Mouse (Mus musculus) forelimb bud, embryonic 11.5 days (tissue): ENCODE results near the gene Abhd14b.
A peak's percentile ranks its signal among the peaks of the same experiment; 100 is the strongest.

Experiments
- DNase-seq: peaks from one replicate; pipeline ENCODE4 v3.0.0-alpha.2; 2012; ENCODE audit warnings: low read depth, low spot score

The Abhd14b gene

DNA sequence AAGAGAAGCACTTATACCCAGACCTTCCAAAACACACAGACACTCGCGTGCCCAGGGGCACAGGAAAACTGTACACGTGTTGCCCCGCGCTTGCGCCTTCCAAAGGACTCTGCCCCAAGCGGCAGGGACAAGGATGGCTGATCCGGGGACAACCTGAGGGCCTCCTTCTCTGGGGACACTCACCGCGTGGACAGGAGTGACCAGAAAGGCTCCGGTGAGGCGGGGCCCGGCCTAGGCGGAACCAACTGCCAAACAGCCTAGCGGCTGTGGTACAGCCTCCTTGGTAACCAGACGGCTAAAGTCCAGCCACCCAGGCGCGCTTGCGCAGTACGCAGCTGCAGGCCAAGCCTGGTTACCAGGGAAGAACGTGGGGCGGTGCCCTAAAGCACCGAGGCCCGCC lies at the start of gene Abhd14b, which contains the start of gene Abhd14a:
Gene Abhd14b, plus strand, starts transcription at position 112 of the 400 bp plus-strand sequence.
Gene Abhd14a, minus strand, starts transcription at position 331 of the 400 bp plus-strand sequence.
- peak; percentile 91 for DNase-seq

DNA sequence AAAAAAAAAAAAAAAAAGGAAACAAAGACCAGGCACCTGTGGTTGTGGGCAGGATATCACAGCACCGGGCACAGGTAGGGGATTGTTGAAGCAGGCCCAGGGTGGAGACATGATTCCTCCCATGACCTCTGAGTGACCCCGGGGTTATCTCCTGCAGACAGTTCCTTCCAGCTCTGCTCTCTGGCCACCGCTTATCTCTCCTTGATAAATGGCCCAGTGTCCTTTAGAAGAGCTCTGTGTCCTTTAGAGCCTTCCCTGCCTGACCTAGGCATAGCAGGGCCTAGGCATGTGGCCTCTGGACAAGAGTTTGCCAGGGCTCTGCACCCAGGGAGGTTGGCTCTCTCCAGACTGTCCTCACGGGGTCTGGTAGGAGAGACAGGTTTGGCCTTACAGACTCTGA lies 49.5 kb upstream of the Abhd14b start:
- DNase-seq: no peak

GRCm38 (mm10) chr9:106398667-106399311 lies 48.5 kb upstream of the Abhd14b start:
- DNase-seq: no peak

GRCm38 (mm10) chr9:106399808-106400207 lies 47.5 kb upstream of the Abhd14b start:
- no peak for DNase-seq

DNA sequence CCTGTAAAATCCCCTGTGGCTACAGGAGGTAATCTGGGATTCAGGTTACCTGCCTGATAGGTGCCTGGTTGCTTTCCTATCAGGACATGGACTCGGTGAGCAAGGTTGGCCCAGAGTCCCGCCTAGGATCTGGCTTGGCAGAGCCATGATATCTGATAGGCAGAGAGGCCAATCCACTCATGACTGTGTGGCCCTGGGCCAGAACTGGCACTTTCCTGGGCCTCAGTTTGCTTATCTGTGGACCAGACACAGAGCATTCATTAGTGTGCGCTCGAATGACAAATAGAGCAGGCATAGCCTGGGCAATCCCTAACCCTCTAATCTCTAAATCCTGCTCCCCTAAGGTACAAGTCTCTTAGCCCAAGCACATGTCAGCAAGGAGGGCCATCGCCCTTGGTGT lies 45.1 kb upstream of the Abhd14b start:
- no peak for DNase-seq

GRCm38 (mm10) chr9:106402607-106403375 lies 44.5 kb upstream of the Abhd14b start:
- no peak for DNase-seq

DNA sequence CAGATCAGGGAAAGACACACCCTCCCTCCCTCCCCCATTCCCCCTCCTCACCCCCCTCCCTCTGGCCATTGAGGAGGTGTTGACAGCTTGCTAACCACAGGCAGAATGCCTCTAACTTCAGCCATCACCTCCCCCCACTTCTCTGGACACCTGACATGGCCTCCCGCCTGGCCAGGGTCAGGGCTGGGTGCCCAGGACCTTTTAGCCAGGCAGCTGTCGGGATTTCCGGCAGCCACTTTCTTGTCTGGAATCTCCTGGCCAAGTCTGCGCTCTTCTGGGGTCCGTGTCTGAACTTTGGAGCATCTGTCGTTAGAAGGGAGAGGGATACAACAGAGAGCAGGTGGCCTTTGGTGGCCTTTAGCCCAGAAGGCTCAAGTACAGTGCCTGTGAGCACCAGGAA lies 42.0 kb upstream of the Abhd14b start:
- DNase-seq: no peak

- no peak for DNase-seq
These were observed 40.7 kb upstream of the Abhd14b start for GRCm38 (mm10) chr9:106406443-106407078.

- DNase-seq: no peak
These were observed 38.2 kb upstream of the Abhd14b start for GRCm38 (mm10) chr9:106409096-106409495.

GRCm38 (mm10) chr9:106410086-106410650 lies 37.1 kb upstream of the Abhd14b start:
- DNase-seq: peak; percentile 35

- no peak for DNase-seq
These were observed 36.1 kb upstream of the Abhd14b start for GRCm38 (mm10) chr9:106411091-106411594.

- DNase-seq: no peak
These were observed 35.5 kb upstream of the Abhd14b start for GRCm38 (mm10) chr9:106411729-106412128.

DNA sequence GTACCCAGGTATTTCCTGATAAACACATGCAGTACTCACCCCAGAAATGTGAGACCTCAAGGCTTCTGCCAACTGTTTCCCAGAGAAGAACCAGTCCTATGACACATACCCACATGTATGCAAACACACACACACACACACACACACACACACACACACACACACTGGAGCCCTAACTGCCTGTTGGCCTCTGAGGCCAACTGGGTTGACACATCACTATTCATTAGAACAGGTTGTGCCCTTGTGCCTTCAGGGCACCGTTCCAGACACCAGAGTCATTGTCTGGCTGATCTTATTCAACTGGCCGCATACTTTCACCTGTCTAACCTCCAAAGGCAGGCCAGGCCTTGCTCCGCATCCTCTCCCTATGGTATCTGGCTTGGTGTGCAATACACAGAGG lies 35.0 kb upstream of the Abhd14b start:
- DNase-seq: no peak

- DNase-seq: no peak
These were observed 33.7 kb upstream of the Abhd14b start for GRCm38 (mm10) chr9:106413606-106414005.

DNA sequence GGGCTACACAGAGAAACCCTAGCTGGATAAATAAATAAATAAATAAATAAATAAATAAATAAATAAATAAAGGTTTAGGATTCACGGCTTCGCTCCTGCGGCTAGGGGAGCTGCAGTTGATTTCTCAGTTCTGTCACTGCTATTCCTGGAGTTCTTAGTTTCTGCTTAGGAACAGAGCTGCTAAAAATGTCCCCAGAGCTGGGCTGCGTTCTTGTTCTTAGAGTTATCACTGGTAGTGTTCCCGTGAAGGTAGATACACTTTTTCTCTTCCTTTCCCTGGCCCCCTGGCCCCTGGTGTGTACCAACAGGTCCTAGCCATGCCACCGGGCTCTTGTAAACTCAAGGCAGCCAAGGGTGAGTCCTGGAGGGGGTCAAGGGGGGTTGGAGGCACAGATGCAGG lies 30.4 kb upstream of the Abhd14b start:
- DNase-seq: no peak

- peak; percentile 59 for DNase-seq
These were observed 29.2 kb upstream of the Abhd14b start for GRCm38 (mm10) chr9:106417841-106418625.

DNA sequence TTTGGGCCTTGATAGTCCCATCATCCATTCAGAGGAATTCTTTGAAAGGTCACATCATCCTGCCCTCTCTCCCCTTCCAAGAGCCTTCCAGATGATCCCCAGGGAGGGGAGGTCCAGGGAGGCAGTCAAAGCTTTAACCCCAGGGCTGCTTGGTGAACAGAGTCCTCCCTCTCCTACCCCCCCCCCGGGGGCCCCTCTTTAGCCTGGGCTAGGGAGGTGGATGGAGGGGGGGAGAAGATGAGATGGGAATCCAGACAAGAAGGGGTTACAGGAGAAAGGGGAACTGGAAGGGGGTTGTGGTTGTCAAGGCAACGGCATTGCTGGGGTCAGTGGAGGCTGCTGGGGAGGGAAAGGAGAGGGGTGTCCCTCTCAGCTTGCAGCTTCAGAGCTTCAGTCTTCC lies 26.7 kb upstream of the Abhd14b start:
- DNase-seq: no peak

DNA sequence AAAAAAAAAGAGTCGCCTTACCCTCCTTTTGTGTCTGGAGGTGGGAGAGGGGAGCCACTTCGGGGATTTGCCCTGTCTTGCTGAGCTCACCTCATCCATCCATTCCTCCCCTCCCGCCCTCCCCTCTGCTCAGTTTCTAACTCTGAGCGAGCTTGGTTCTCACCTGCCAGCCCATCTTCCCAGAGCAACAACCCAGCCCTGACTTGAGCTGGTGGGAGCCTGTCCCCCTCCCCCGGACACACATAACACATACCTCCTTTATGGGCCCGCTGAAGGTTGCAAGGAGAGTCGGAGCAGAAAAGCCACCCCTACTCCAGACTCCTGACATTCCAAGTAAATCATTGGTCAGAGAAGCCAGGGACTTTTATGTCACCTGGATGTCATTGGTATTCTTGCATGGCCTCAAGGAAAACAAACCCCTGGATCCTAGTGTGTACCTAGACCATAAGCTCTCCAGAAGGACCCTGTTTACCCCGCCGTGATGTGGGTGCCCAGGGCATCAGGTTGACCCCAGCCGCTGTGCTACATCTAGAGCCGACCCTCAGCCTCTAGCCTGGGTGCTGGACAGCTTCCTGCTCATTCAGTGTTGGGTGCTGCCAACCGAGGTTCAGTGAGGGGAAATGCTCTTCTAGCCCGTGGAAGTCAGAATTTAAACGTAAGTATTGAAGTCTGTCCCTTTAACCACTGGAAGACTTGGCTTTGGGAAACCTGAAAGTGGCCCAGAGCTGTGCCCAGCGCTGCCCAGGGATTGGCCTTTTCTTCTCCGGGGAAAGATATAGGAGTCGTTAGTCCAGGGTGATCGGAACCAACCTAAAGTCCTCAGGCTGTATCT lies 26.0 kb upstream of the Abhd14b start:
- no peak for DNase-seq

DNA sequence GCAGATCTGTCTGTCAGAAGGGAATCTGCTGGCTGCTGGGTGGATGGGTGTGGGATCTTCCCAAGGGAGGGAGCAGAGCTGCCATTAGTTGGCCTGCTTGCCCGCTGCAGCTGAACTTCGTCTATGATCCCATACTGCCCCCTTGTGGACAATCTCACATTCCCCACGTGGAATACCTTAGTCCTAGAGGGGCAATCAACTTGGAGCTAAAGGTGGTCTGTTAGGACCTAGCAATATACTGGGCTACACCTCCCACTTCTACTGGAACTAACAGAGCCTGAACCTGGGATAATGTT lies 25.4 kb upstream of the Abhd14b start:
- DNase-seq: peak; percentile 97

GRCm38 (mm10) chr9:106428719-106429220 lies 18.5 kb upstream of the Abhd14b start:
- DNase-seq: no peak
